Mouse (Mus musculus): ENCODE measurements around the gene Prpsap1. TPM values are rescaled to one million over a fixed set of nuclear protein-coding genes. Genes with fewer than 3 reads are reported as not detected.

Prpsap1 gene
- 181 and 190 TPM in 2 replicates for polyA plus RNA-seq (2015; fragmentation: Nextera tagmentation; extraction: Ambion mirVana)

DNA sequence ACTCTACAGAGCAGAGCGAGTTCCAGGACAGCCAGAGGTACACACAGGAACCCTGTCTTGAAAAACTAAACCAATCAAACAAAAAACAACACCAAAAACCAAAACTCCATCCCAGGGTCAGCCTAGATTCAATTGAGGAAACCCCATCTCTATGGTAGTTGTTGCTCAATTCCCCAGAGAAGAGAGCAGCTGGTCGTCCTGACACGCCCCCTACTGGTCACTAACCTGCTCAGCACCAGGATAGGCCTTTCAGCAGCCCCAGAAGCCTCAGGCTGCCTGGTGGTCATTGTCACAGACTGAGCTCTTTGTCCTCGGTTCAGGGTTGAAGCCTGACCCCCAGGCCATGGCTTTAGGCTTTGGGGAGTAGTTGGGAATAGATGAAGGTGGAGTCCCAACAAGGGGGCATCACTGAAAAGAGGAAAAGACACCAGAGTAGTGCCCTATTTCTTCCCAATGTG lies at the start of gene Prpsap1:
Gene Prpsap1 (minus strand): TSS at position 408 of the 458 bp plus-strand sequence.
- H3K4me2 ChIP-seq (ENCODE audit: low read length), result no peak within 1 kb of the TSS
- H3K27ac ChIP-seq (ENCODE audit: low read depth, low read length), result no peak within 1 kb of the TSS
- no peak within 1 kb of the TSS for H3K9ac ChIP-seq (ENCODE audit: low read depth, low read length)
- H3K27me3 ChIP-seq (replicated peaks; ENCODE audit: control insufficient read depth, insufficient read depth, low read length), result no peaks in the 10 kb centered on the region
- no peak within 1 kb of the TSS for H3K4me3 ChIP-seq (ENCODE audit: low read length)
- H3K36me3 ChIP-seq (ENCODE audit: control insufficient read depth, insufficient read depth, low read length), result no peaks in the 10 kb centered on the region
- no peak for ATAC-seq
- 20% methylated on average over 4 of the region's 4 CpGs for WGBS
- peaks cover 7% of the 10 kb centered on the region for H3K4me1 ChIP-seq (ENCODE audit: control insufficient read depth, insufficient read depth, low read depth, low read length)
- no peaks in the 10 kb centered on the region for H3K9me3 ChIP-seq (ENCODE audit: control insufficient read depth, low read length)

DNA sequence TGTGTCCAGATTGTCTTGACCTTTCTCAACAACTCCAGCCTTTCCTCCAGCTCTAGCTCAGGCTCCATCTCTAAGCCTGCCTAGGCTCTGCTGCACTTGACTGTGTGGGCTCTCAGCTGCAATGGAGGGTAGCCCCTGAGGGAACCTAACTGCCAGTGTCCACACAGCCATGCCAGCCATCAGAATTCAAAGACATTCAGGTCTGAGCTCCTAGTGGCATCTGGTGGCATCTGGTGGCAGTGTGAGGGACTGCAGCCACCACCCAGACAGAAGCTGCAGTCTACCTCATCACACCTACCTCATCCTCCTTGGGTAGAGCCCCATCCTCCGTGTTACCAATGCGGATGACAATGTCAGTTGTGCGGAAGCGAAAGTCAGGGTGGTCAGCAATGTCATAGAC lies 49.1 kb upstream of the Prpsap1 start:
- H3K27ac ChIP-seq (ENCODE audit: low read depth, low read length), result no peak overlapping the region
- H3K9me3 ChIP-seq (ENCODE audit: control insufficient read depth, low read length), result no peaks in the 10 kb centered on the region
- no peak overlapping the region for H3K9ac ChIP-seq (ENCODE audit: low read depth, low read length)
- no peaks in the 10 kb centered on the region for H3K27me3 ChIP-seq (replicated peaks; ENCODE audit: control insufficient read depth, insufficient read depth, low read length)
- H3K4me1 ChIP-seq (ENCODE audit: control insufficient read depth, insufficient read depth, low read depth, low read length), result no peaks in the 10 kb centered on the region; the same call in 1 of the 2 replicates
- H3K4me2 ChIP-seq (ENCODE audit: low read length), result no peak overlapping the region
- H3K4me3 ChIP-seq (ENCODE audit: low read length), result no peak overlapping the region
- no peak for ATAC-seq
- WGBS, result 87% methylated on average over 4 of the region's 4 CpGs
- H3K36me3 ChIP-seq (ENCODE audit: control insufficient read depth, insufficient read depth, low read length), result peaks cover 59% of the 10 kb centered on the region

DNA sequence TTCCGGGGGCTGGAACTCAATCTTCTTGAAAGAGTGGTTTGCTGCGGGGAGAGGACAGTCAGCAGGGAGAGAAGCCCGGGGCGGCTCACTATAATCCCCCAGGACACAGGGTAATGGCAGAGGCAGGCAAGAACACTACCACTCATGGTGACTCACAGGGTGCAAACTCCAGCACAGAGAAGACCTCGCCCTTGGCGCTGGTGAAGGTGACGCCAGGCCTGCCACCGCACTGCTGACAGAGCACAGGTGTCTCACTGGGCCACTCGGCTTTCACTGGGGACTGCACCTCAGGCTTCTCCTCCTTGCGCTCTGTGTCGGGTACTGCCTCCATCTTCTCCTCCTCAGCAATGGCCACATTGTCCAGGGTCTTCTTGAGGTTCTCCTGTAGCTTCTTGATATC lies 47.2 kb upstream of the Prpsap1 start:
- H3K4me2 ChIP-seq (ENCODE audit: low read length), result no peak overlapping the region
- H3K27me3 ChIP-seq (replicated peaks; ENCODE audit: control insufficient read depth, insufficient read depth, low read length), result no peaks in the 10 kb centered on the region
- WGBS, result 96% methylated on average over 11 of the region's 11 CpGs
- H3K9ac ChIP-seq (ENCODE audit: low read depth, low read length), result no peak overlapping the region
- no peaks in the 10 kb centered on the region for H3K9me3 ChIP-seq (ENCODE audit: control insufficient read depth, low read length)
- no peak overlapping the region for H3K27ac ChIP-seq (ENCODE audit: low read depth, low read length)
- no peak overlapping the region for H3K4me3 ChIP-seq (ENCODE audit: low read length)
- ATAC-seq, result no peak
- H3K4me1 ChIP-seq (ENCODE audit: control insufficient read depth, insufficient read depth, low read depth, low read length), result no peaks in the 10 kb centered on the region
- peaks cover 59% of the 10 kb centered on the region for H3K36me3 ChIP-seq (ENCODE audit: control insufficient read depth, insufficient read depth, low read length)

DNA sequence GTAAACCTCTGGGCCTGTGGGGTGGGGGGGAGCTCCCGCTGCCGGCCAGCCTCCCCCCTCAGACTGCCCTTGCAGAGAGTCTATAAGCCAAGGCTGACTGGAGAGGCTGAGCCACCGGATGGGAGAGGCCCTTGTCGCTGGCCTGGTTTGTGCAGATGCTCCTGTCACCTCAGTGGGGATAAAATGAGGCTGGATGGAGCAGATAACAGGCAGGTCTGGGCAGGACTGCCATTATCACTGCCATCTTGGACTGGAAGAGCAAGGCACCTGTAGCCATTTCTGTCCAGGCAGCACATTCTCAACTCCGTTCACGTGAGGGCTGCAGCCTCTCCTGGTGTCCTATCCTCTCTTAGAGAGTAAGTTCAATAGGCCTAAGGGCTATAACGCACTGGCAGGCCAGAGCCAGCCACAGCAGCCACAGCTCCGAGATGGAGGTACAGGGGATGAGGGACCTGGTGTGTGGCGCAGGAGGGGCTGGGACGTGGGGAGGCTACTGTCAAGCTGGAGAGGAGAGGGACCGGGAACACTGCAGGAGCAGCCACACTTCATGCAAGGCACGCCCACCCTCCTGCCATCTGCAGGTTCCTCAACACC lies 44.2 kb upstream of the Prpsap1 start:
- no peaks in the 10 kb centered on the region for H3K9me3 ChIP-seq (ENCODE audit: control insufficient read depth, low read length)
- peaks cover 38% of the 10 kb centered on the region for H3K36me3 ChIP-seq (ENCODE audit: control insufficient read depth, insufficient read depth, low read length)
- no peak for ATAC-seq
- H3K9ac ChIP-seq (ENCODE audit: low read depth, low read length), result no peak overlapping the region
- no peak overlapping the region for H3K4me3 ChIP-seq (ENCODE audit: low read length)
- H3K4me1 ChIP-seq (ENCODE audit: control insufficient read depth, insufficient read depth, low read depth, low read length), result peaks cover 9% of the 10 kb centered on the region
- 91% methylated on average over 12 of the region's 12 CpGs for WGBS
- H3K27ac ChIP-seq (ENCODE audit: low read depth, low read length), result no peak overlapping the region
- peaks cover 14% of the 10 kb centered on the region for H3K27me3 ChIP-seq (replicated peaks; ENCODE audit: control insufficient read depth, insufficient read depth, low read length)
- no peak overlapping the region for H3K4me2 ChIP-seq (ENCODE audit: low read length)

DNA sequence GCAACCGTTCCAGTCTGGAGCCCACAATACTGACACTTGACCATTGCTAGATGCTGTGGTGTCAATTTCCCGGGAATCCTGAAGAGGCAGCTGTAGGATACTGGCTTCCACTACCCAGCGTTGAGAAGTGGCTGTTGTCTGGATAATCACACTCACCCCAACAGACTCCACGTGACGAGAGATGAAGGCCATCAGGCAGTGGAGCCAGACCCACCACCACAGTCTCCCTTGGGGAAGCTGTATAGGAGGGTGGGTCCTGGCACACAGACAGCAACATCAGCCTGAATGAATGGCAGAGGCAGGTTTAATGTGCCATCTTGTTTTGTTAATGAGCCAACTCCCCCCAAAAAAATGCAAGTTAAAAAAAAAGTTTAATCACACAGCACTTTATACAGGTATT lies 43.4 kb upstream of the Prpsap1 start:
- WGBS, result 72% methylated on average over 5 of the region's 5 CpGs

DNA sequence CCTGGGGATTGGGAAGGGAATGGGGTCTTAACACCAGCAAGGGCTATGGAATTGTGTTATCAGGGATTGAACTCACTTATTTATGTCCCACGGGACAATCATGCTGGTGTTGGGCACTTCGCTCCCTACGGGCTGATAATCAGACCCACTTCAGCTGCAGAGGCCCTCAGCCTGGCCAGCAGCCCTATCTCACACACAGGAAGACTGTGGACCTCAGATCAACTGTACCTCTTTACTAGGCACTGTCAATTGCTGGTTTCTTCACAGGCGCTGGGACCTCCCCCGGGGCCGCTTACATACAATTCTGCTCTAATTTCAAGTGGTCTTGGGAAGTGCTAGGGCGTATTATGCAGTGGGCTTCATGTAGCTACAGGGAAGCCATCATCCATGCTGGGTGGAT lies 42.7 kb upstream of the Prpsap1 start:
- Histone ChIP-seq H3K4me3 (ENCODE audit: low read length) (no peak overlapping the region), H3K27ac (ENCODE audit: low read depth, low read length) (no peak overlapping the region), H3K9me3 (ENCODE audit: control insufficient read depth, low read length) (no peaks in the 10 kb centered on the region), H3K4me2 (ENCODE audit: low read length) (no peak overlapping the region), H3K27me3 (replicated peaks; ENCODE audit: control insufficient read depth, insufficient read depth, low read length) (peaks cover 20% of the 10 kb centered on the region), H3K36me3 (ENCODE audit: control insufficient read depth, insufficient read depth, low read length) (peaks cover 34% of the 10 kb centered on the region), H3K4me1 (ENCODE audit: control insufficient read depth, insufficient read depth, low read depth, low read length) (peaks cover 24% of the 10 kb centered on the region), H3K9ac (ENCODE audit: low read depth, low read length) (no peak overlapping the region)
- 86% methylated on average over 7 of the region's 7 CpGs for WGBS
- ATAC-seq, result no peak

More for the DNA sequence above, 43.4 kb upstream of the Prpsap1 start:
- H3K36me3 ChIP-seq (ENCODE audit: control insufficient read depth, insufficient read depth, low read length), result peaks cover 38% of the 10 kb centered on the region
- H3K4me3 ChIP-seq (ENCODE audit: low read length), result no peak overlapping the region
- no peak overlapping the region for H3K9ac ChIP-seq (ENCODE audit: low read depth, low read length)
- H3K9me3 ChIP-seq (ENCODE audit: control insufficient read depth, low read length), result no peaks in the 10 kb centered on the region
- H3K4me1 ChIP-seq (ENCODE audit: control insufficient read depth, insufficient read depth, low read depth, low read length), result peaks cover 18% of the 10 kb centered on the region
- H3K4me2 ChIP-seq (ENCODE audit: low read length), result no peak overlapping the region
- no peak overlapping the region for H3K27ac ChIP-seq (ENCODE audit: low read depth, low read length)
- peaks cover 20% of the 10 kb centered on the region for H3K27me3 ChIP-seq (replicated peaks; ENCODE audit: control insufficient read depth, insufficient read depth, low read length)
- ATAC-seq, result no peak

DNA sequence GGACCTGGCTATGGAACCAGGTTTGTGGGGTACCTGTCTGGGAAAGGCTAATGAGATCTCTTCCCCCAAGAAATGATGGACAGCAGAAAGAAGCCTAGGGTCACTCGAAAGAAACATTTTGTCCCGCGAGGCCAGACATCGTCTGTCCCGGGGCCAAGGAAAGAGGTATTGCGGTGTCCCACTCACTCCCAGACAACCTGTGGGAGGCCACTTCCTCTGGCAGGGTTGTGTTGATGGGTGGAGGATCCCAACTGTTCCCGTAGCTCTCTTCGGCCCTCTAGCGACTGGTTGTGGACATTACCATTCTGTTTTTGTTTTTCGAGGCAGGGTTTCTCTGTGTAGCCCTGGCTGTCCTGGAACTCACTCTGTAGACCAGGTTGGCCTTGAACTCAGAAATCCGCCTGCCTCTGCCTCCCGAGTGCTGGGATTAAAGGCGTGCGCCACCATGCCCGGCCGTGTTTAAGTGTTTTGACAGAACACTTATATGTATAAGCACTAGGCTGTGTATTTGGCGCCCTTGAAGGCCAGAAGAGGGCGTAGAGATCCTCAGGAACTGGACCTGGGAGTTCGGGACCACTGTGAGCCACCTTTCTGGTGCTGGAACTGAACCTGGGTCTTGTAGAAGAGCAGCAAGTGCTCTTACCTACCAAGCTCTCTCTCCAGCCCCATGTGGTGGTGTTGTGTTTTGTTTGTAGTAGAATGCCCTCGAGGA lies 40.3 kb upstream of the Prpsap1 start:
- Histone ChIP-seq H3K27ac (ENCODE audit: low read depth, low read length) (no peak overlapping the region), H3K4me3 (ENCODE audit: low read length) (peak overlapping the region; percentile 50), H3K9me3 (ENCODE audit: control insufficient read depth, low read length) (no peaks in the 10 kb centered on the region), H3K36me3 (ENCODE audit: control insufficient read depth, insufficient read depth, low read length) (peaks cover 12% of the 10 kb centered on the region), H3K4me2 (ENCODE audit: low read length) (peak overlapping the region; percentile 93), H3K4me1 (ENCODE audit: control insufficient read depth, insufficient read depth, low read depth, low read length) (peaks cover 34% of the 10 kb centered on the region), H3K27me3 (replicated peaks; ENCODE audit: control insufficient read depth, insufficient read depth, low read length) (peaks cover 36% of the 10 kb centered on the region), H3K9ac (ENCODE audit: low read depth, low read length) (peak overlapping the region; percentile 60; the same call in 1 of the 2 replicates)
- WGBS, result 18% methylated on average over 20 of the region's 20 CpGs
- ATAC-seq, result peak; percentile 14; the same call in 1 of the 2 replicates

DNA sequence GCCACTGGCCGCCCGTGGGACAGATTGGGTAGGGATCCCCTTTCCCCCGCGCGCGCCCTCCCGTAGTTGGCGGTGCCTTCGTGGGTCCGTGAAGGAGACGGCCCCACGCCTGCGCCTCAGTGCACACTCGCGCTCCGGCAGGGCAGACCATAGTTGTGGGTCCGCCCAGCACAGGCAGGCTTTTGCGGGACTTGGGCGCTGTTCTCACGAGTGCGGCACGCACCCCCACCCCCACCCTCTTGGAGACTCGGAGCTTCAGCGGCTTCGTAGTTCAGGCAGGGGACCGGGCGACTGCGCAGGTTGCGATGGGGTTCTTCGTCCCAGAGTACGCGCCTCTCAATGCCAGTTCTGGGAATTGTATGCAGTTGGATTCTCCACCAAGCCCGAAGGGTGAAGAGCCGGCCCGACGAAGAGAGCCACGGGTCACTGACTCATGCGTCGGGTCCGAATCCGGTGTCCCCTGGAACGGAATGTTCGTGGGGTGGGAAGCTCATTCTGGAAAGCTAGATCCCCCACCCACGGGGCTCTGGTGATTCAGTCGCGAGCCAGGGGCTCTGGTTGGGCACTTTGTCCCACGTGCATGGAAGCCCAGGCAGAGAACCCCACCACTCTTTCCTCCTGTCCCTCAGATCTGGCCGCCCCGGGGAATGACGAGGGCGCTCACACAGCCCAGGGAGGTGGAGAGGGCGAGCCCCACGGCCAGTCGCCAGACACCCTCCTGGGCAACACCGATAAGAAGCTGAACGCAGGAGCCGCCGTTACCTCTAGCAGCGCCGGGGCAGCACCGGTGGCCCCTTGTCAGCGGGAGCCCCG lies 39.5 kb upstream of the Prpsap1 start:
- H3K27me3 ChIP-seq (replicated peaks; ENCODE audit: control insufficient read depth, insufficient read depth, low read length), result peaks cover 36% of the 10 kb centered on the region
- peak overlapping the region; percentile 60 for H3K9ac ChIP-seq (ENCODE audit: low read depth, low read length)
- peaks cover 5% of the 10 kb centered on the region; the same call in 1 of the 2 replicates for H3K36me3 ChIP-seq (ENCODE audit: control insufficient read depth, insufficient read depth, low read length)
- whole genome bisulfite sequencing, result 1% methylated on average over 63 of the region's 63 CpGs
- peak overlapping the region; percentile 50 for H3K4me3 ChIP-seq (ENCODE audit: low read length)
- peaks cover 34% of the 10 kb centered on the region for H3K4me1 ChIP-seq (ENCODE audit: control insufficient read depth, insufficient read depth, low read depth, low read length)
- no peak; the same call in 1 of the 2 replicates for ATAC-seq
- no peak overlapping the region for H3K27ac ChIP-seq (ENCODE audit: low read depth, low read length)
- H3K4me2 ChIP-seq (ENCODE audit: low read length), result peak overlapping the region; percentile 93
- no peaks in the 10 kb centered on the region for H3K9me3 ChIP-seq (ENCODE audit: control insufficient read depth, low read length)
